Mouse (Mus musculus): Measurements from ENCODE around the gene Trim17.

Trim17 gene

DNA sequence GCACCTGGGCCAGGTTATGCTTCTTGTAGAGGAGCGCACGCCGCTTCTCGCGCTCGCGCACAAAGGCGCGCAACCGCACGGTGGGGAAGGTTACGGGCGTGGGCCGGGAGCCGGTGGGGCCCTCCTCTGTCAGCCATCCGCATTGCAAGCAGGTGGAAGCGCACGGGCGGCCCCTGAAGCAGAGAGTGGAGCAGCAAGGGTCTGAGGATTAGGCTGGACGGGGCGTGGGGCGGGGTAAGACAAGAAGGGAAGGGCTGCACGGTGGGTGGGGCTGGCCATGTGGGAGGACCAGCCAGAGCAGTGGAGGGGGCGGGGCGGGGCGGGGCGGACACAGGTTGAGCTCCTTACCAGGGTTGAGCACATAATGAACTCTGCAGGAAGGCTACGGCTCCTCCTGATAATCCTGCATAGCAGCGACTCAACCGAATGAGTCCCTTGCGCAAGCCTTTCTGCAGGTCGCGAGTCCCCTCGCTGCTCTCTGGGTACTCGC lies 39.9 kb downstream of the Trim17 start:
- DNase-seq: peak; percentile 80 to 81

DNA sequence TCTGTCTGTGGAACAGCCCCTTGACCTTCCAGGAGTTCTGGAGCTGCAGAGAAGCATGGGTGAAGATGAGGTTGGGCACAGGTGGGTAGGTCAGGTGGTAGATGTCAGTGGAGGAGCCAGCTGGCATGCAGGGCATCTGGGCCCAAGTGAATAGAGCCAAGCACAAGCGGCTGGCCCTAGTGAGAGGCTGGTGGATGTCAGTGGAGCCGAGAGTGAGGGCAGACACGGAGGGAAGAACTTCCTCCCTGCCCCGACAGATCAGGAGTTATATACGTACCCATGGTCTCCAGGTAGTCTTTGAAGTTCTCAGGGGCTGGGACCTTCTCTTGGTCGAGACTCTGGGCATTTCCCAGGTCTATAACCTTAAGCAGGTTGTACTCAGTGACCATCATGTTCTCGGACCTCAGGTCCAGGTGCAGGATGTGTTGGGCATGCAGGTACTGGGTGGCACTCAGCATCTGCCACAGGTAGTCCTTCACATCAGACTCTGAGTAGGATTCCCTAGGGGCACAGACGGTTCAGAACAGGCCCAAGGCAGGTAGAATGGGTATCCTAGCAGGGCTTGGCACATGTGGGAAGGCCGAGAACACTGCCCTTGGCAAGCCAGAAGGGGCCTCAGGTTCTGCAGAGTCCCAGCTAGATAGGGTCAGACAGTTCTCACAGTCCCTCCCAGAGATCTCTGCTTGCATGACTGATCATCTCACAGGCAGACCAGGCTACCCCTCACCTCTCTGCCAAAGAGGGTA lies 40.7 kb downstream of the Trim17 start:
- DNase-seq: no peak

DNA sequence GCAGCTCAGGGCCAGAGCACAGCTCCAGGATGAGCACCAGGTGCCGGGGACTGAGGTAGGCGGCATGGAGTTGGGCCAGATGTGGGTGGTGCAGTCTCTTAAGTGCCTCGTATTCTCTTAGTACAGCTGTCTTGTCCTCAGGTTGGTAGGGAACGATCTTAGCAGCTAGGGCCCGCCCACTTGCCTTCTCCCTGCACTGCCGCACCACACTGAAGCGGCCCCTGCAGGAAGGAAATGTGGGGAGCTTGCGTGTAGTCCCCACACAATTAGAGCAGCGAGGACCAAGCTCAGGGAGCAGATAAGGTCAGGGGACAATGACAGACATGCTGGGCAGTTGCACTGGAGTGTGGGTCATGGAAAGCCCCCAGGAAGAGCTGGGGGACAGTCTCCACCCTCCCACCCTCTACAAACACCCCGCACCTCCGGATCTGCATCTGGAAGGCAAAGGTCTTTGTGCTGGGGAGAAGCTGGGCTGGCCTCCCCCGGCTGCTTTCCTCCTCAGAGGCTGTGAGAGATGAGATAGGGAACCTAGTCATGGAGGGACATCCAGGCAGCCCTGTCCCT lies 41.4 kb downstream of the Trim17 start:
- peak; percentile 54 to 56 for DNase-seq

DNA sequence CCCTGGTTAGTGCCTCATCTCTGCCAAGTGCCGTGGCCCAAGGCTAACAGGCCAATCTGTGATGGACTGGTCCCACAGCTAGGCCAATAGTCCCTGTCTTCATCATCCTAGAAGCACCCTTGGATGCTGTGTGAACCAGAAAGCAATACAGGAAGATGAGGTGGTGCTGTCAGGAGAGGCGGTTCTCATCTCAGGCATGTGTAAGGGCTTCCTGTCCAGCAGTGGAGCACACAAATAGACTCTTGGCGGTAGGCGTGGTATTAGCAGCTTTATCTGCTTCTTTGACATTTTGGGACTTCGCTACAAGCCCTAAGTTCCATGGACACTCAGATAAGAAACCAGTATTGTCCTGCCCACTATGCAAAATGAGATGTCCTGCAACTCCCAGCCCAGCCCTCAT lies 43.1 kb downstream of the Trim17 start:
- no peak for DNase-seq

DNA sequence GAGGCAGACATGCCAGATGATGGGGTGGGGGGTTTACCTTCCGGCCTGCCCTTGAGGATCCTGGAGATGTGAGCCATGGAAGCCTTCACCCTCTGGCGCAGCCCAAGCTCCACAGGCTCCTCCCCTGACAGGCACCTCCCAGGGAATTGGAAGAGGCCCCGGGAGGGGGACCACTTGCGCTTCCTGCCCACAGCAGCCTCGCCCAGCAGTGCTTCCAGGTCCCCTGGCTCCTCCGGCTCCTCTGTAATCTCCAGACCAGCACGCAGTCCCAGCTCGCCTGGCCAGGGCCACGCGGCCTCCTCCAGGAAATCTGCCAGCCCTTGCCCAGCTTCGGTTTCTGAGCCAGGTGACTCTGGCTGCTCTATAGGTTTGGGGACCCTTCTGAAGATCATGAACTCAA lies 44.7 kb downstream of the Trim17 start:
- DNase-seq: no peak

DNA sequence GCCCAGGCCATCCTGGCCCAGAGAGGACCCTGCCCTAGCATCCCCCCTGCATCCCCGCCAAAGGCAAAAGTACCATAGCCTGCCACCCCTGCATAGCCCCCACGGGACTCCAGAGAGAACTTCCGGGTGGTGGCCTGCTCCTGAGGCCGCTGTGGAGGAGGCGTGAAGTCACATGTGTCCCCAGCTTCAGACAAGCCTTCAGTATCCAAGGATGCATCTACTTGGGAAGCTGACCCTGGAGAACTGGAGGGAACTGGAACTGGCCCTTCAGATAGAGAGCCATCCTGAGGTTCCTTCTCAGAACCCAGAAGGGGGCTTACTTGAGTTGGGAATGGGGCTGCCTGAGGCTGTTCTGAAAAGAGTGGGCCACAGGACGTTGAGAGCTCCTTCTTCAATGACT lies 45.3 kb downstream of the Trim17 start:
- no peak for DNase-seq

DNA sequence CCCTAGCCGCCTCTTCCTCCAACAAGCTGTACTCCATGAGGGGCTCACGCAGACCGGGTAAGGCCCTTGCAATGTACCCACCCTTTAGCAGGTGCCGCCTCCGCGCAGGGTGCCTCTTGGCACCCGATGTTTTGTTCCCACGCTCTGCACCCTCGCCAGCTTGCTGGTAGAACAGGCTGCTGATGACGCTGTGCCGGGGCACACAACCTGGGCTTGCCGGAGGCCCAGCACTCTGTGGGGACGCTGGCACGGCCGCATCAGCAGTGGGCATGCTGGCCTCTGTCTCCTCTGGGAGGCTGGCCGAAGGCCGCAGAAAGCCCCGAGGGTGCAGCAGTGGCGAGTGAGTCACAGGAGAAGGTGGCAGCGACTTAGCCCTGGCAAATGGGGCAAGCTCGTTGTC lies 46.1 kb downstream of the Trim17 start:
- no peak for DNase-seq

DNA sequence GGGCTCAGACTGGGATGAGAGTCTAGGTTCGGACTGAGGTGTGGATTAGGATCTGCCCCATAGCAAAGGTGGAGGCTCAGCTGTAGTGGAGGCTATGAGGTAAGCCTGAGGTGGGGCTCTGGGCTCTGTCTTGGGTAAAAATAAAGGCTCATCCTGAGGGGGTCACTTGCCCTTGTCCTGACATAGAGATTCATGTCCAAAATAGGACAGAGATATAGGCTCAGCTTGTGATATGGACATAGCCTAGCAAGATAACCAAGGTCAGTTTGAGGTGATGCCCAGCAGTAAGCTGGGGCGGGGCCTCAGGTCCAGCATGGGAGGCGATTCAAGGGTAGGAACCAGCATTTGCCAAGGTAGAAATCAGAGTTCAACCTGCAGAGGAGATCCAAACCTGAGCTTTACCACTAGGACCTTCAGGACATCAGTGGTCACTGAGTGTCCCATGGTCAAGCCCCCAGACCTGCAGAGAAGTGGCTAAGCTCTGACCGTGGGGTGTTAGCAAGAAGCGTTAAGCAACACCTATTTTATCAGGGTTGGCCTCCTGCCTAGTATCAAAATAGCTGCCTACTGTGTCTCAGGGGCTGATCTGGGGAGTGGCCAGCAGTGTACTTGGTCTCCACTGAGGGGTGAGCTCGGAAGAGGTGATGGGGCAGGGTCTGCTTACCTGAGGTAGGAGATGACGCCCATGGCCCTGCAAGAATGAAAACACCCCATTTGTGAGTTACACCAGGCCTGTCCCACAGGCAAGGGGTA lies 48.0 kb downstream of the Trim17 start:
- DNase-seq: no peak

DNA sequence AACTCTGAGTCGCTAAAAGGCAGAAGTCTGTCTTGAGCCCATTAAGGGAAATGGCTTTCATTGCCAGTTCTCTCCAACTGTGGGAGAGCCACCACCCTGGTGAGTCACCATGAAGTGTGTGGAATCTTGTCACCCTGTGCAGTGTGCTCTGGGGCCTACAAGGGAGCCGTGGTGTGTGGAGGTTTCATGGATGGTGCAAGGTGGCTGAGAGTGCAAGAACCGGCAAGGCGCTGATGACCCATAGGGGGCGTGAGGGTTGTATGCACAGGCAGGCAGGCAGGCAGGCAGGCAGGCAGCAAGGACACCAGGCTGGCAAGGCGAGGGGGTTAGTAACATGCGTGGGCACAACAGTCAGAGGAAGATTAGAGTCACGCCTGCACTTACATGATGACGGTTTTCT lies 60.6 kb downstream of the Trim17 start:
- DNase-seq: peak; percentile 54 to 63

All from B cell, adult 2 months (primary cell).